Mouse (Mus musculus): ENCODE data around the gene Fut8.
"Not testable (repeated sequence)": the region's sequence is repeated elsewhere in the genome, so short reads cannot be mapped to it uniquely, and the experiment has no call there.

The Fut8 gene

GRCm38 (mm10) chr12:77222272-77222874 lies 15.6 kb upstream of the Fut8 start:
- no peak for DNase-seq (ENCODE audit: low spot score)

DNA sequence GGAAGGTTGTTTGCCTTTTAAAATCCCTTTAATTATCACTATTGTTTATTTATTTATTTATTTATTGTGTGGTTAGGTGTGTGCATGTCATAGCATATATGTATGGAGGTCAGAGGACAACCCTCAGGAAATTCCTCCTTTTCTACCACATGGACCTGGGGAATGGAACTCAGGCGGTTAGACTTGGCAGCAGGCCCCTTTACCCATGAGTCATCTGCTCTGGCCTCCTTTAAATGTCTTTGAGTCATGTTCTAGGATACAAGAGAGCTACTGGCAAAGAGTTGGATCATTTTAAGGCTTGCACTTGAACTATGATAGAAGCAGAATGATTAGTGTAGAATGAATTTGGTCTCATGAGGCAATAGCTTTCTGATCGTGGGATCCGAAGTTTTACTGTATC lies 14.3 kb upstream of the Fut8 start:
- no peak for DNase-seq (ENCODE audit: low spot score)

DNA sequence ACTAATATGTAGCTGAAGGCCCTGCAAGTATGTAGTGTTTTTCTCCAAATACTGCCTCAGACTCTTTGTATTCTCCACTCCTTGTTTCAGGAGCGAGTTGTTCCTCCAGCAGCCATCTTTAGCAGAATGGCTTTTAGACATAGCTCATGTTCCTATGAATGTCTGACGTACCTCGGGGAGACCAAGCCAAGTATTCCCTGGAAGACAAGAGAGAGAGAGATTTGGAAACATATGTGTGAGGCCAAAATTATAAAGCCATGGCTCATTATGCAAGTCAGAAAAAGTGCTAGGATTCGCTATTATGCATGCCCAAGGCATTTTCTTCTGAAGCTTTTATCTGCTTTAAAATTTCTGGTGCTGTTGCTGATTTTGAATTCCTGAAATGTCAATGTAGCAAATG lies 13.8 kb upstream of the Fut8 start:
- no peak for DNase-seq (ENCODE audit: low spot score)

DNA sequence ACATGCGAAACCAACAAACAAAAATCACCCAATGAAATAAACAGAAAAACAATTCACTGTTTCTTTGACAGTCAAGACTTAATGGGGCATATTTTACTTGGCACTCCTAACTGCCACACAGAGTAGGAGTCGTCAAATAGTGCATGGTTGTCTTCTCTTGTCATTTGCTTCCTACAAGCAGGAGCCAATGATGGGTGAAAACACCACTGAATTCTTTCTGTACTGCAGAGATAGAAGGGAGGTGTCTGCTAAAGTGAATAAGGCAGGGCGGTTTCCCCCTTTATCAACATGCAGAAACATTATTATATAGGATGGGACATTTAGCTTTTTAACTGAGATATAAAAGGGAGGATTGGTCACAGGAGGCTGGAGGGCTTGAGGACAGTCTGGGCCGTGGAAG lies 13.0 kb upstream of the Fut8 start:
- DNase-seq (ENCODE audit: low spot score): no peak

DNA sequence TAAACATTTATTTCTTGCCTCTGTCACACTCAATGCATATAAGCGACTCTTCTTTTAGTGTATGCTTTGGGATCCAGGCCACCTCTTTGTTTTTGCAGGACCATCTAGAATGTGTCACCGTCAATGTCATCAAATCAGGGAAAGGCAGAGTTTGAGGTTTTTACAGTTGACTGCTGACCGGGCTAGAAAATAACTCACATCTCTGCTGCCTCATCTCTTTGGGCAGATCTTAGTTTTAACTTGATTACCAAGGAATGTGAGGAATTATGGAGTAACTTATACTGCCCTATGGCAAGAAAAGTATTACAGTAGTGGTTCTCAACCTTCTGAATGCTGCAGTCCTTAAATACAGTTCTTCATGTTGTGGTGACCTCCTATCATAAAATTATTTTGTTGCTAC lies 12.2 kb upstream of the Fut8 start:
- DNase-seq (ENCODE audit: low spot score): no peak

- DNase-seq (ENCODE audit: low spot score): no peak
These were observed 2.0 kb upstream of the Fut8 start for GRCm38 (mm10) chr12:77235958-77236357.

GRCm38 (mm10) chr12:77238531-77239389 lies 835 bp downstream of the Fut8 start:
- DNase-seq (ENCODE audit: low spot score): peak; percentile 47

DNA sequence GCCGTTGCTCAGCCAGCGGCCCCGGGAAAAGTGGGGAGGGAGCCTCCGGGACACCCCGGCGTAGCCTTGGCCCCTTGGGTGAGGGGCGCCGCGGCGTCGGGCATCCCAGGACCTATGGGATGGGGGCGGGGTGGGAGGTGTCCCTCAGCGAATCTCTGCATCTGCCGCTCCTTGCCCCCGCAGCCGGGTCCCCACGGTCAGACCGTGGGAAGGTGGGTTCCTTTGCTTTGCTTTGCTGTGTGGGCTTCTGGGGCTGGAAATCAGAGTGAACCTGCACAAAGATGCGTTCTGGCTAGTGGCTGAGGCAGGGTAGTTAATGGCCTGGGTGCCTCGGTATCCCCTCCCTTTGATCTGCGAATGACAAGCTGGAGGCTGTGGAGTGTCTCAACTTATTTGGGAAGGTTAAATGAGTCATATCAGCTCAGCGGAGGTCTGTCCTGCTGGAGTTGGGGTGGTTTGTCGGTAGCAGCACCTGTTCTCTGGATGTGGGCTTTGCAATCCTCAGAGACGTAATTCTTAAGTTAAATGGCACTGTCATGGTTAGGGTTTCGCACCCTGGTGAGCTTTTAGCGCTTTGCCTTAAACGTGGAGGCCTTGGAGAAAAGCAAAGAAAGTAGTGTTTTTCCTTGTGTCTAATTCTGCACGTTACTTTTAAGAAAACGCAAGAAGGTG lies 1.6 kb downstream of the Fut8 start:
- peak; percentile 11 for DNase-seq (ENCODE audit: low spot score)

GRCm38 (mm10) chr12:77240372-77240771 lies 2.4 kb downstream of the Fut8 start:
- DNase-seq (ENCODE audit: low spot score): no peak

DNA sequence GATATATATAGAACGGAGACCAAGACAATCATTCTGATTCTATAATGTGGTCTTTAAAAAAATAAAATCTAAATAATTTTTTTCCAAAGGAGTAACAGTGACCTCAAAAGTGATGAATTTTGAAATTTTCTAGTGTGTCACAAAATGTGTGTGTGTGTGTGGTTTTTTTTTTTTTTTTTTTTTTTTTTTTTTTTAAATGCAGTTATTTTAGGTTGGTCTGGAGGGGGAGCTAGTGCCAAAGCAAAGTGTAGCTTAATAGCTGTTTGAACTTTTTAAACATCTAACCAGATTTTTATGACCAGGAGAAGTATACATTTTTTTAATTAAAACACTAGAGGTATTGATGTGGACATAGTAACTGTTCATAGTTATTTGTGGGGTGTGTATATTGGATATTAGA lies 2.9 kb downstream of the Fut8 start:
- DNase-seq (ENCODE audit: low spot score): no peak

- DNase-seq (ENCODE audit: low spot score): no peak
These were observed 24.7 kb downstream of the Fut8 start for GRCm38 (mm10) chr12:77262650-77263049.

GRCm38 (mm10) chr12:77263816-77264215 lies 25.9 kb downstream of the Fut8 start:
- no peak for DNase-seq (ENCODE audit: low spot score)

DNA sequence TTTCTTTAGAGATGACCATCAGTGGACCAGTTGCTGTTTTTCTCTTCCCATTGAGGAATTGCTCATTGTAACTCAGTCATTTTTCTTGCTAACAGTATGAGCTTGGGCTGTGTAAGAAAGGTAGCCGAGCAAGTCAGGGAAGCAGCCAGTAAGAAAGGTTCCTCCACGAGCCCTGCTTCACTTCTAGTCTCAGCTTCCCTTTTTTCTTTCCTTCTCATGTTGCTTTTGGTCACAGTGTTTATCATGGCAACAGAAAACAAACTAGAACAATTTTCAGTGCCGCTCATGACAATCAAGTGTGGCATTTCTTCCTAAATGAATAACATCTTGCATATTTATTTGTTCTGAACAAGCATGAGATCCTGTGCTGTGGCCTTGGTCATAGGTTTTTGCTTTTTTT lies 32.8 kb downstream of the Fut8 start:
- no peak for DNase-seq (ENCODE audit: low spot score)

DNA sequence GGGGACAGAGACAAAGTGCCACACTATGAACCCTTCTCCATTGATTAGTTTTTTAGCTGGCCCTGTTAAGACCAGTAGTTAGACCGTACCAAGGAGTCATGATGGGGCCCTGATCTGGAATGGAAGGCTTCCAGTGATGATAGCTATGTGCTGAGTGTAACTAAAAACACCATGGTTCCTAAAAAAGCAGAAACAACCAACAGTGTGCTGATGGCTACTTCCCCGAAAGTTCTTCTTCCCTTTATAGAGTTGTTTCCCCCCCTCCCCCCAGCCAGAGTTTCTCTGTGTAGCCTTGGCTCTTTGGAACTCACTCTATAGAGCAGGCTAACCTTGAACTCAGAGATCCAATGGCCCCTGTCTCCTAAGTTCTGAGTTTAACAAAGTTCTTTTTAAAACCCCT lies 50.6 kb downstream of the Fut8 start:
- DNase-seq (ENCODE audit: low spot score): no peak

GRCm38 (mm10) chr12:77291017-77291416 lies 53.1 kb downstream of the Fut8 start:
- no peak for DNase-seq (ENCODE audit: low spot score)

DNA sequence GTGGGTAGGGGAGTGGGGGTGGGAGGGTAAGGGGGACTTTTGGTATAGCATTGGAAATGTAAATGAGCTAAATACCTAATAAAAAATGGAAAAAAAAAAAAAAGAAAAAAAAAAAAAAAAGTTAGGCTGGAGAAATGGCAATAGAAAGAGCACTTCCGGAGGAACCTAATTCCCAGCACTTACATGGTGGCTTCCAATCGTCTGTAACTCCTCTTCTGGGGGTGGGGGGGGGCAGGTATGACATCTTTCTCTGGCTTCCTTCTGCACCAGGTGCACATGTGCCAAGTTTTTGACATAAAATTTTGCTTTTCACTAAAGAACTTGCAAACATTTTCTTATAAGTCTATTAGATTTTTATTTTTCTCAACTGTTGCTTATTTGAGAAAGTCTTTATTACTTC lies 53.9 kb downstream of the Fut8 start:
- not testable (repeated sequence) for DNase-seq (ENCODE audit: low spot score)

DNA sequence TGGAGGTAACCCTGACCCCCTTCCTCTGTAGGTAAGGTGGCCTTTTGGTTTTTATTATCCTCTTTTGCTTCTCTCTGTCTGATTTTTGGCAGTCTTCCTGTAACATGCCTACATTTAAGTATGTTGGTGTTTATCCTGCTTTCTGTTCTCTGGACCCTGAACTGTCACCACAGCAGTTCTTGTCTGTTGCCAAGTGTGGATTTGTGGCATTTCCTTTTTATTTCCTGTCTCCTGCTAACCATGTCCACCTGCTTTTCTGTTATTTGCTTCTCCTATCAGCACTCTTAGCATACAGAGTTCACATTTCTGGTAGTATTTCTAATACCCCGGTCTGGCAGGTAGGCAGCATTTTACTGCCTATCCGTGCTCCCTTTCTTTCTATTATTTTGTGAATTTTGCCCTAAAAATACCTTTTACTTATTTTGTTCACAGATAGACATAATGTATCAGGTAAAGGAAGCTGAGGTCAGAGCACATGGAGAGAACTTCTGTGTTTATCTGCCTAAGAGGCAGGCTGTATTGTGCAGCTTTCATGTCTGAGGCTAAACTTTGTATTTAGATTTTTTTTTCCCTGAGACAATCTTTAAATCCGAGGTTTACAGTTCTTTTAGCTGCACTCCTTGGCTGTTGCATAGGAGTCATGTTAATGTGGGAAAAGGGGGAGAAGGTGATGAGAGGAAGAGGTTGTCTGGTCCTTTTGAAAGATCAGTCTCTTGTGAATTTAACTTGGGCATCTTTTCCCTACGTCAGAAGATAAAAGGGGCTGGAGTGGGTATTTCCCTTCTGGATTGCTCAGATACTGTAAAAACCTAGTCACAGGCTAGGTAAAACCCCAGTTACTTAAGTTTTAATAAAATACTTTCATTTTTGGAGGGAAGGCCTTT lies 54.7 kb downstream of the Fut8 start:
- DNase-seq (ENCODE audit: low spot score): no peak

DNA sequence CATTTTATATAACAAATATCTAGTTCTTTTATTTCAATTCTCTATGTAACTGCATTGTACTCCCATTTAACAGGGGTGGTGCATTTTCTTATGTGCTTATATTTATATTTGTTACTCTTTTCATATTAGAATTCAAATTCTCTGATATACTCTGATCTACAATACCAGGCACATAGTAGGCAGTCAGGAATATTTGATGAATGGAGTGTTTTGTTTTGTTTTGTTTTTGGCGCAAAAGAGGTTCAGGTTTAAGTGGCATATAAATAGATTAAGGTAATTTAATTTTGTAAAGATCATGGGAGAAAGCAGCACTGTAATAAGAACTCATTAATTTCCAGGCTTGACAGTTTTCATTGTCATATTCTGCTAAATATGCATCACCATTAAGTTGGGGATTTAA lies 58.2 kb downstream of the Fut8 start:
- no peak for DNase-seq (ENCODE audit: low spot score)

- no peak for DNase-seq (ENCODE audit: low spot score)
These were observed 59.2 kb downstream of the Fut8 start for GRCm38 (mm10) chr12:77297114-77297513.

GRCm38 (mm10) chr12:77297858-77298257 lies 59.9 kb downstream of the Fut8 start:
- DNase-seq (ENCODE audit: low spot score): no peak

DNA sequence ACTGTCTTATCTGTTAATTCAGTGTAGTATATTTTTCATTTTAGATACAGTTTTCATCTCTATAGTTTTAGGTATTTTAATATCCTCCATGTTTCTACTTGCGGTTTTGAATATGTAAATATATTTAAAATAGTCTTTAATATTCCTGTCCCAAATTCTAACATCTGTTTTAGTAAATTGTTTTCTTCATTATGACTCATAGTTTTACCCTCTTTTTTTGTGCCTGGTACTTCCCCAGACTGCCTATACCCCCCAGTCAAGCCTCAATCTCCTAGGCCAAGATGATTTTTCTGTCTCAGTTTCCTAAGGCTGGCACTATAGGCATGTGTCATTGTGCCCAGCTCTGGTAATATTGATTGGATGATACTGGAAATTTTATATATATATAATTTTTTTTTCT lies 64.1 kb downstream of the Fut8 start:
- DNase-seq (ENCODE audit: low spot score): no peak

GRCm38 (mm10) chr12:77303367-77303766 lies 65.4 kb downstream of the Fut8 start:
- DNase-seq (ENCODE audit: low spot score): no peak
